Mouse (Mus musculus): Measurements from ENCODE around the gene Nhp2.

GRCm38 (mm10) chr11:51656798-51657521 lies 37.4 kb downstream of the Nhp2 start:
- TF ChIP-seq POLR2A (IDR thresholded peaks at IDR 0.05; ENCODE audit: low read depth, low read length) (no peak), CTCF (IDR thresholded peaks at IDR 0.05; ENCODE audit: extremely low read depth, insufficient read depth, insufficient read length, insufficient replicate concordance) (no peak)

Data from spleen, adult 2 months (tissue).